Mouse (Mus musculus) bone marrow macrophage, adult 2 months (primary cell): Measurements from ENCODE around the gene 2210016L21Rik. TPM values are rescaled to one million over a fixed set of nuclear protein-coding genes. Genes with fewer than 3 reads are reported as not detected.

Source experiments
- H3K27ac ChIP-seq: 2 replicates; pipeline ENCODE4 v1.5.1; 2012; ENCODE audit warnings: low read depth, low read length; ENCODE audit not compliant: insufficient read depth
- H3K4me1 ChIP-seq: 2 replicates; pipeline ENCODE4 v1.6.1; 2012; ENCODE audit warnings: low read length; ENCODE audit not compliant: control insufficient read depth, insufficient read depth
- H3K4me3 ChIP-seq: 2 replicates; pipeline ENCODE4 v1.5.1; 2012; ENCODE audit warnings: mild to moderate bottlenecking, low read length, moderate library complexity; ENCODE audit not compliant: insufficient read depth
- CTCF ChIP-seq: IDR thresholded peaks from 2 replicates; pipeline ENCODE4 v1.5.1; 2012; ENCODE audit warnings: low read depth, mild to moderate bottlenecking, low read length, moderate library complexity
- POLR2A ChIP-seq: IDR thresholded peaks from 2 replicates; pipeline ENCODE4 v1.6.1; 2012; ENCODE audit warnings: mild to moderate bottlenecking, low read depth, low read length, borderline replicate concordance
- polyA plus RNA-seq: library from polyadenylated mRNA; stranded (reverse); fragments of >200 nt; gene quantifications from 2 replicates; pipeline ENCODE4 v1.2.4, GENCODE M21; 2012; ENCODE audit not compliant: missing spikeins, insufficient read depth, insufficient read length

2210016L21Rik gene
- polyA plus RNA-seq, 1 experiment = 30.3 TPM

DNA sequence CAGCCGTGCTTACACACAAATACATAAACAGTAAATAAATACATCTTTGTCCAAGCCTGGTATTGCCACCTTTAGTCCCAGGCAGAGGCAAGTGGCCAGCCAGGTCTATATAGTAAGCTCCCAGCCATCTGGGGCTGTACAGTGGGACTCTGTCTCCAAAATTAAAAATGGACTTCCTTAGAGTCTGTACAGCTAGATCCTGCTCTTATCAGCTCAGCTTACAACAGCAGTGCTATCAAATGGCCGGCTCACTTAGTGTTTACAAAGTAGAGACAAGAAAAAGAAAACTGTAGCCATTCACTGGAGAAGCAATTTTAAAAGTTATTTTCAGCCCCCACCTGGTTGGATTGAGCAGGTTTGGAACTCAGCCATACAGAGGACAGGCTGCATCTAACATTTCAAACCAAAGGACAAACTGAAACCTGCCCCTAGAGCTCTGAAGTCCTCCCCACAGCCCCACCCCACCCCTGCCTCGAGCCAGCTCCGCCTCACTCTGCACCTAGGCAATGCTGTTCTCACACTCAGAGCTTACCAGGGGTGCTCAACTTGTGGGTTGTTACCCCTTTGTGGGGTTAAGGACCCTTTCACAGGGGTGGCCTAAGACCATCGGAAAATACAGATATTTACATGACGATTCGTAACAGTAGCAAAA is 22.5 kb downstream of the 2210016L21Rik start:
- Histone ChIP-seq H3K27ac (no peak overlapping the region), H3K4me3 (no peak overlapping the region)
- TF ChIP-seq CTCF (no peak), POLR2A (no peak)

GRCm38 (mm10) chr5:114964967-114965898 is 23.3 kb downstream of the 2210016L21Rik start:
- Histone ChIP-seq H3K4me1 (peaks cover 7% of the 10 kb centered on the region; the same call in 1 of the 2 replicates), H3K27ac (no peak overlapping the region), H3K4me3 (no peak overlapping the region)
- TF ChIP-seq POLR2A = no peak
- no peak for TF ChIP-seq CTCF

More for the DNA sequence above, 22.5 kb downstream of the 2210016L21Rik start:
- H3K4me1 ChIP-seq = peaks cover 7% of the 10 kb centered on the region; the same call in 1 of the 2 replicates

DNA sequence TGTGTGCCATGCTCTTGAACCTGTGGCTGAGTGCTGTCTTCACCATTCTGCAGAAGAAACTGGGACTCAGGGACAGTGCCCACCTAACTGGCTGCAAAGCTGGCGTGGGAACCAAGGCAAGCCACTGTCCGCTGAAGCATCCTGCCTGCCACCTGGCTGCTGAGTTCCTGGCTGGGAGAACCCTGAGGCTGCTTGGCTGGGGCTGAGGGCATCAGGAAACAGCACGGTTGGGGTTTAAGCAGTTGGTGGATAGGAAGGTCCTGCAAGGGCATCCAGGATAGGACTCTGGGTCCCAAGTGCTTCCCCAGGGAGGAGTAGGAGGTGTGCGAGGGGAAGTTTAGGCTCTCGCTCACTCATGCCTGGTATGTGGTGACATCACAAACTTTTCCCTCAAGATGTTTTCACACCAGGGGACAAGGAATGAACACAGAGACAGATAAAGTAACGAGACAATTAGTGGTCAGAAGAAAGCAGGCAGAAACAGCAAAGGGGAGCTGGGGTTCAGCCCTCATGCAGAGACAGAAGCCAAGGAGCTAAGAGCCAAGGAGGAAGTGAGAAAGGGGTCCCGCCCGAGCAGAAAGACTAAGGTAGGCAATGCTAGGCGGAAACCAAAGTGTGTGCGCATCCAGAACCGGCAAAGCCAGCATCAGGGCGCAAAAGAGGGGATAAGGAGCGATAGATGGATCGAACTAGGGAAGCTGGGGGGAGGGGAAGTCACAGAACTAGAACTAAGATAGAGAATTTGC is 25.7 kb downstream of the 2210016L21Rik start:
- H3K4me3 ChIP-seq = no peak overlapping the region
- no peak overlapping the region for H3K27ac ChIP-seq
- peaks cover 7% of the 10 kb centered on the region; the same call in 1 of the 2 replicates for H3K4me1 ChIP-seq
- TF ChIP-seq POLR2A (no peak), CTCF (no peak)

DNA sequence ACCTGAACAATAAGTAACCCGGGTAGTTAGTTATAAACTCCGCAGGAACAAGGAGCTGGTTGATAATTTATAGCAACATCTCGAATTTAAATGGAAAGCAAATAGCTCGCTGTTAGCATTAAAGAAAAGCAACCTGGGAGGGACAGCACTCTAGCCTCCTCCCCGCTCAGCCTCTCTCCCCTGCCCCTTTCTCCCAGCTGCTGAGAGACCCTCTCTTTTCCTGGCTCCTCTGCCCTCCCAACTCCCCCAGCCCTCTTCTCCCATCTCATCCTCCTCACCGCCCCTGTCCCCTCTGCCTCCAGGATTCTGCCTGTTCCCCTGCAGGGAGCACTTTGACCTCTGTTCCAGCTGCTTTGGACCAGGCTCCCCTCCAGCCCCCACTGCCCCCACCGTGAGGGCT is 26.7 kb downstream of the 2210016L21Rik start:
- H3K4me1 ChIP-seq = peaks cover 7% of the 10 kb centered on the region; the same call in 1 of the 2 replicates
- no peak overlapping the region for H3K27ac ChIP-seq
- TF ChIP-seq CTCF = no peak
- no peak for TF ChIP-seq POLR2A
- no peak overlapping the region for H3K4me3 ChIP-seq

GRCm38 (mm10) chr5:114969064-114969463 is 27.1 kb downstream of the 2210016L21Rik start:
- peaks cover 7% of the 10 kb centered on the region; the same call in 1 of the 2 replicates for H3K4me1 ChIP-seq
- H3K27ac ChIP-seq = no peak overlapping the region
- H3K4me3 ChIP-seq = no peak overlapping the region
- no peak for TF ChIP-seq CTCF
- TF ChIP-seq POLR2A = no peak

DNA sequence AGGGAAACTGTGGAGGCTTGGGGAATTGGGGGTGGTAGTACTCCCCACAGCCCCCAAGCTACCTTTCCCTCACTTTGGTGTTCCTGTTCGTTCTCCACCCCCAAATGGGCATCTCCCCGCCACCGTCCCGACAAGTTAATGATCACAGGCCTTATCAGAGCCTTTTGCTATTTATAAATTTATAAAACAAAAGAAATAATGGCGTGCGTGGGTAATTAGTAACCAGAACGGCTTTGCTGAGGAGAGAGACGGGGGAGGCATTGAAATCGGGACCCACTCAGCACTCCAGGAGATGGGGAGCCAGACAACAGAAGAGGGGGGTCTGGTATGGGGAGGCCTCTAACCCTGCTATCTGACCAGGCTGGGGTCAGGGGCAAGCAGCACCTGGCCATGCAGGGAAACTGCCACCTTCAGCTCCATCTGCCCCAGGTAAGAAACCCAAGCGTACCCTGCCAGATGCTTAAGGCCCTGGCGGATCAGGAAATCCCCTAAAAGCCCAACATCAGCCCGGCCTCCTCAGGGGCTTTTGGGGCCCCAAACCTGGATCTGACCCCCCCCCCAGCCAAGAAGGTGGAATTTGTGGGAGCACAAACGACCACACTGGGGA is 27.8 kb downstream of the 2210016L21Rik start:
- no peak overlapping the region for H3K4me3 ChIP-seq
- TF ChIP-seq CTCF (no peak), POLR2A (no peak)
- peaks cover 7% of the 10 kb centered on the region; the same call in 1 of the 2 replicates for H3K4me1 ChIP-seq
- no peak overlapping the region for H3K27ac ChIP-seq

DNA sequence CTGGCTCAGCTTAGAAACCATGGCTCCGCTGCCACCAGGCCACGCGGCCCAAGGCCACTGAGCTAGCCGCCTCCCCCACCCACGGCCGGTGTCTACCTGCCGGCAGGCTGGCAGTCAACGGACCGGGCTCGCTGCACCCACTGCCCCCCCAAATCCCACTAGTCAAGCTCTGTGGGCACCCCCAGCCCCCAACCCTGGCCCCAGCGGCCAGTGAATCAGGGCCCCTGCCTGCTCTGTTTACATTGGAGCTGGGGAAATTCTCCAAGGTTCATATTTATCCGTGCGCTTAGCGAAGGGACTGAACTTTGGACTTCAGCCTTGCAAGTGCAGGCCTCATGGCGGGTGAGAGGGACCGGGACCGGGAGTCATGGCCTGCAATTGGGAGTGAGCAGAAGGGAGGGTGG is 28.9 kb downstream of the 2210016L21Rik start, which contains the start of gene Hnf1a:
Gene Hnf1a (minus strand): TSS at position 271 of the 404 bp plus-strand sequence.
- no peak within 1 kb of the TSS for H3K4me3 ChIP-seq
- no peak within 1 kb of the TSS for H3K27ac ChIP-seq
- no peaks in the 10 kb centered on the region; the same call in 1 of the 2 replicates for H3K4me1 ChIP-seq
- TF ChIP-seq POLR2A = no peak
- TF ChIP-seq CTCF = no peak

DNA sequence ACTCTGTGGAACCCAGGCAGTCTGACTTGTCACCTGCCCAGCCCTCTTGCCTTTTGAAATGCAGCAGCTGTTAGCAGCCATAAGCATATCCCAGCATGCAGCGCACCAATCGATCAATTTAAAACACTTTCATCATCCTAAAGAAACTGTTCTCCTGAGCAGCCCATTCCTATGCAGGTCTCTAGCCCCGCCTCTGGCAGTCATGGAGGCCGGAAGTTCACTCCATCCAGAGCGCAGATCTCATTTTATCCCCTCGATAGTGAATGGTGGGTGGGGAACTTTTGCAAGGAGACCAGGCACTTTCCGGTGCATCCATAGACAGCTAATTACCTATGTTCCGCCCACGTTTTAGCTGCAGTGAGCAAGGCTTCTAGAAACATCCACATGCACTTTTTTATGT is 30.2 kb downstream of the 2210016L21Rik start:
- no peak overlapping the region for H3K27ac ChIP-seq
- no peak for TF ChIP-seq CTCF
- no peak for TF ChIP-seq POLR2A
- no peak overlapping the region for H3K4me3 ChIP-seq

GRCm38 (mm10) chr5:114973131-114973530 is 31.2 kb downstream of the 2210016L21Rik start:
- TF ChIP-seq POLR2A = no peak
- TF ChIP-seq CTCF = no peak
- Histone ChIP-seq H3K4me1 (no peaks in the 10 kb centered on the region), H3K27ac (no peak overlapping the region), H3K4me3 (no peak overlapping the region)

More for the DNA sequence above, 30.2 kb downstream of the 2210016L21Rik start:
- H3K4me1 ChIP-seq = no peaks in the 10 kb centered on the region
